Mouse (Mus musculus): ENCODE measurements at regions not wholly inside any gene's neighbourhood (a gene's known extent, or its start where the extent isn't known, plus 50 kb on each side); places are given as distances from the start of the nearest gene placed in this dataset.

DNA sequence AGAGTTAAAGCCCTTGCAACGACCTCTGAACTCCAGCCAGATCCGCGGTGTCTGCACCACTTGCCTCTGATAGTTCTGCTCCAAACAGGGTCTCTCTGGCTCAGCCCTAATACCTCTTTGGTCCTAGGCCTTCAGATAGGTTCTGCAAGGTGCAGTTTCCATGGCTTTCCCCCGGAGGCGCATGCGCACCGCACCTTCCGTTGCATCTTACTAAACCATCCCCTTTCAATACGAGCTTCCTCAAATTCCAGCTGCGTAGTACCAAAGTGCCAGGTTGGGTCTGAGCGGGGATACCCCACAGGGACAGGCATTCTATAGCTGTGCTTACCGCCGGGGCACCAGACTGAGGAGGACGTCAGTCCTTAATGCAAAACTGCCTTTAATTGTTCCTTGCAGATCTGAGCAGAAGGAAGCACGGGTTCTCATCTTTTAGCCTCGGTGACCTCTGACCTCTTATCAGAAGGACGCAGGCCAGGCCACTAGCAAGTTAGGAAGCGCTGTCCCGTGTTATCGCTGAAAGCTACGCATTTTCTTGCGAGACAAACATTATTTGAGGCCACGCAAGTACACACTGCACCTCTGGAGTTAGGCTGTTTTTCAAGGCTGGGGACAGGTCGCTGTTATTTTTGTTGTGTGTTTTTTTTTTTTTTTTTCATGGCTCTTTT lies 464.6 kb downstream of the Vrk1 start:
- no peak for DNase-seq
- intact Hi-C loops (cut with DNase I; ENCODE audit: low total_unique reads) = no loop called here

DNA sequence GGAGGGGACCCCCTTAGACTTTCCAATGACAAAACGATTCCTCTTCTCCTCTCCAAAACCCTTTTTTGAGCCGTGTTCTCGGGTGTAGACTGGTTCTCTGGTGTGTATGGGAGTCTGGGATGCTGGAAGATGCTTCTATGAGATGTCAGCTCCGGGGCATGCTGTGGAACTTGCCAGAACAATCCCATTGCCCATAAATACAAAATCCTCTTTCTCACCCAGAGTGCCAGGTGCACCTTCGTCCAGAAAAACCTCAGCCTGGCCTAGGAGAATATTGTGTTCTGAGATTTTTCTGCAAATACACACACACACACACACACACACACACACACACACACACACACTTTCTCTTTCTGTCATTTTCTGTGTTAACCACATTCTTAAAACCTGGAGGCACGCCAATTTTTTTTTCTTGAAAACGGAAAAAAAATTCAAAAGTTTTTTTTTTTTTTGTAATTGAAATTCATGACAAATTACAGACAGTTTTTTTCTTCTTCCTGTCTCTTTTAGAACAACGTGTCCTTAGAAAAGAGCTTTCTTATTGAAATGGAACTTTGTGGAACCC lies 465.5 kb downstream of the Vrk1 start:
- no peak for DNase-seq
- intact Hi-C loops (cut with DNase I; ENCODE audit: low total_unique reads) = no loop called here

DNA sequence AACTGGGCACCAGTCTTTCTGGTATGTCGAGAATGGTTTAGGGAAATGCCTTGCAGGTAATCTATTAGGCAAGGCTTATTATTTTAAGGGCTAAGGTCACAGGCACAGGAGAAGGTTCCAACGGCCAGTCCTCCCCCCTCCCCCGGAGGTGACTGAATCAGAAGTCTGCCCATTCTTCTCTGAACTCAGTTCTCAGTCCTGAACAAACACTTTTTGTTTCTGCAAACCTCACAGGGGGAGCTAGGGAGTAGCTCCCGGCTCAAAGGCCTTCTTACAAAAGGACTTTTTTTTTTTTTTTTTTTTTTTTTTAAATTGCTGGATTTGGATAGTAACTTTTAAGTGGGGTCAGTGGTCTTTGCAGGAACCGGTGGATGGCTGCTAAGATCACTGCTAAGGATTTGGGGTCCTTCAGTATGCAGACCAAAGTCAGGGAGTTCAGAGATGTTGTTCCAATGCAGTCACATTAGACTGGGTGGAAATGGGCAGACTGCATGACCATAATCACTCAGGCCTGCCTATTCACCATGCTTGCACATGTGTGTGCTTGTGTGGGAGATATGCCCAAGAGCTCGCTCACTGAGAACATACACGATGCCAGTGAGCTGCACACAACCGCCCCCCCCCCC lies 467.1 kb downstream of the Vrk1 start:
- no peak for DNase-seq
- intact Hi-C loops (cut with DNase I; ENCODE audit: low total_unique reads) = no loop called here

DNA sequence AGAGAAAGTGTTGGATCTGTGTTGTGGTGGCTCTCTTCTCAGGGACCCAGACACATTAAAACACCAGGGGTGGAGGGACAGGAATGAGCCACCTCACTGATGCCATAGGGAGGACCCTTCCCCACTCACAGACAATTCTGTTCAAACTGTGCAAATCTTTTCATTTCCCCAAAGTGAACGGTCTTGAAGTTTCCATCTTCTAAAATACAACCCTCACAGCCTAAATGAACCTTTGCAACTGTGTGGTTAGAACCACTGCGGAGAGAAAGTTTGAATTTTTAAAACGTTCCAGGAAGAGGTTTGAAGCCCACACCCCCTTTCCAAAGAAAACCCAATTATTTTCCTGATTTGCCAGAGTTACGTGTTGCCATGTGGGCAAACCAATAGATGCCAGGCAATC lies 467.7 kb downstream of the Vrk1 start:
- intact Hi-C loops (cut with DNase I; ENCODE audit: low total_unique reads) = no loop called here
- no peak for DNase-seq

DNA sequence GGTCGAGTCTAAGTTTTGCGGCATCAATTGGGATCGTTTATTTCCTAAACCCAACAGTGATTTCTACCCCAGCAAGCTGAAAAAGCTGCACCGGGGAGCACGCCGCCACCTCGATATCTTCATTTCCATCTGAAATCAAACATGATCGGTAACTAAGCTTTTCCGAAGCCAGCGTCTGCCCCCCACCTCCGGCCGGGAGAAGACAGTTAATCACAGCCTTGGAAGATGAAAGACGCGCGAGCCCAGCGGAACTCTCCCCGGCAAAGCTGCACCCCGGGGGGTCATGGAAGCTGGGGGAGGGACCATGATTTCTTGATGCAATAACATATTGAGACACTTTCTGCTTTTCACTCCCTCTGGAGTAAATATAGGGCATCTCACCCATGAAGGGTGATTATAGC lies 468.4 kb downstream of the Vrk1 start:
- DNase-seq = no peak
- intact Hi-C loops (cut with DNase I; ENCODE audit: low total_unique reads) = no loop called here

DNA sequence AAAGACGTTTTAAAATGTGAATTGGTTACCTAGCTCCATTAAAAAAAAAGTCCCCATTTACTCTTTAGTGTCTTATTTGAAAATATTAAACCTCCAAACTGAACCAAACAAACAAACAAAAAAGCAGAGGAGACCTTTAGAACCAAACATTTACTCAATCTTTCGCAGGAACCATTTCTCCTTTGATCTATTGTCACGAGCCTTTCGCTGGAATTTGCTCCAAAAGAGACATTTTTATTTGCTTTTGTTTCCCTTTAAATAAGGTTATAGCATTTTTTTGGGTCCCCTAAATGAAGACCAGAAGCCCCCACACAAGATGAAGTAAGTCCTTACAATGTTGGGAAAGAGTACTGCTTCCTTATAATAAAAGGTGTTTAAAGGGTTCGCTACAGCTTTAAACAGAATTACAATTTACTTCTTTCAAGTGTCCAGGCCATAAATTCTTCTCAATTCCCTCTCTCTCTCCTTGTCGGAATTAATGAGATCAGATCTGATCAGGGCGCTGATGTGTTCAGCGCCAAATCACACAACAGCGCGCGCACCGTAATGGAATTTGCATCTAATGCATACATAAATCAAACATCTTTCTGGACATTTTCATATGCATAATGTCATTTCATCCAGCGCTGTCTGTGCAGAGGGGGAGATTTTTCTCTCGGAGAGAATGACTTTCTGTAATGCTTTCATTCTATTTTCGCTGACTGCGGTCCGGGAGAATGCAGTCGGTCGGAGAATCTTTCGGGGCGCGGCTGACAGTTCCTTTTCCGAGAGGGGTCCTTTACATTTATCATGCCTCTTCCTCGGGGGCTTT lies 469.2 kb downstream of the Vrk1 start:
- intact Hi-C loops (cut with DNase I; ENCODE audit: low total_unique reads) = no loop called here
- no peak for DNase-seq

DNA sequence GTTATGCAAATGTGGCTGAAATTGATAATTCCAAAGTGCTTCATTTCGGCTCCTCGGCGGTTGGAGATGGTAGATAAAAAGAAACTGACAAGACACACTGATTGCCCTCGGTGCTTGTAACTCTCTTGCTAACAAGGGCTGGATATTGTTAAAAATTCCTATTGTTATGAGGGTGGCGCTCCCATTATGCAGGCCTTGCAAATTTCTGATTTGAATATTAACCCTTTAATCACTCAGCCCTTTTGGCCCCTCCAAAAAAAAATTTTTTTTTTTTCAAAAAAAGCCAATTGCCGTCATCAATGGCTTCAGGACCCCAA lies 469.8 kb downstream of the Vrk1 start:
- DNase-seq = no peak
- intact Hi-C loops (cut with DNase I; ENCODE audit: low total_unique reads) = no loop called here

DNA sequence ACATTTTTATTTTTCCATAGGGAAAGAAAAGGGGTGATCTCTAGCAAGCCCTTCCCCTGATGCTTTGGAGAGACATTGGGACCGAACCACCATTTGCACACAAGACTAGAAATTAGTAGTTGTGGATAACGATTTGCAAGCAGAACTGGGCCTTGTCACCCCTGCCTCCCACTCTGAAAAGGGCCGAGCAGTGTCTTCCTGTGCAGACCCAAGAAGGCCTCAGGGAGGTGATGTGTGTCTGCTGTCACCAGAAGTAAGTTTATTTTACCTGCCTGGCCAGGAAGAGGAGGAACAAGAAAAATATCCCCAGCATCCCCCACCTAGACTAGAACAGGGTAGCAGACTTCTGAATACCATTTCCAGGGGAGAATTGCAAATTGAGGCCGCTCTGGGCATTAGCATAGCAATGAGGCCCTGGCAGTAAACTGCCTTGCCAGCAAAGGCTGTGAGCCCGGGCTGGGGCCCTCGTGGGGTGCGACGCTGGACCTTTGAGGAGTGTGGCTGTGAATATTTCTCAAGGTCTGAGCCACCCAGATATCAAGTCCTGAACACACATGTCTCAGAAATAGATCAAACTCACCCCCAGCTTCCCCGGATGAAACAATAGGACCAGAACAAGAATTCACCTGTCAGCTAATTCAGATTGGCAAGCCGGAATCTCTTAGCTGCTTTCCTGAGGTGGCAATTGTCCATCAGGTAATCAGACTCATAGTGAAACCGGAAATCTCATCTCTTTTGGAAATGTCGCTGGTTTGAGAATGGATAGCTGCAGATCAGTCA lies 470.4 kb downstream of the Vrk1 start:
- DNase-seq = no peak
- intact Hi-C loops (cut with DNase I; ENCODE audit: low total_unique reads) = no loop called here

DNA sequence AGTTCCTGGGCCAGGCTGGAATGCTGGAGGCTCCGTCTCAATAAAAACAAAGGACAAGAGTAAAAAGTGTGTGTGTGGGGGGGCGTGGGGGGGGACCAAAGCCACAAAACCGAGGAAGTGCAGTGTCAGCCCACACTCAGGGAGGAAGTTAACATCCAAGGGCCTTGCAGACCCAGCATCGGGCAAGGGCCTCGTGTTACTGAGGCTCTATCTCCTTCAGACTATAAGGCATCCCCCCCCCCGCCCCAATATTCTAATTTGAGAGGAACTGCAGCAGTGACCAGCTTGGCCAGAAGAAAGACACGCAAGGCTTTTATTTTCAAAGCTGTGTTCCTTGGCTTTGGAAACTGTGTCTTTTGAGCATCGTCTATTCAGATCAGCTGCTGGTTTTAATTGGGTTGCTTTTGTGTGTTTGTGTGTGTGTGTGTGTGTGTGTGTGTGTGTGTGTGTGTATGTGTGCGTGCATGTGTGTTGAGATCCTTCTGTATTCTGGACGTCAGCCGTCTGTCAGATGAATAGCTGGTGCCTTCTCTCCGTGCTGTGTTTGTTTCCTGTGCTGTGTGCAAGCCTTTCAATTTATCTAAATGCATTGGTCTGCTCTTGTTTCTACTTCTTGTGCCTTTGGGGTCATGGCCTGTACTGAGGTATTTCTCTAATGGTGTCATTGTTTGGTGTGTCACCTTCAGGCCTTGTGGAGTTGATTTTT lies 491.7 kb downstream of the Vrk1 start:
- intact Hi-C loops (cut with DNase I; ENCODE audit: low total_unique reads) = no loop called here
- DNase-seq = no peak

DNA sequence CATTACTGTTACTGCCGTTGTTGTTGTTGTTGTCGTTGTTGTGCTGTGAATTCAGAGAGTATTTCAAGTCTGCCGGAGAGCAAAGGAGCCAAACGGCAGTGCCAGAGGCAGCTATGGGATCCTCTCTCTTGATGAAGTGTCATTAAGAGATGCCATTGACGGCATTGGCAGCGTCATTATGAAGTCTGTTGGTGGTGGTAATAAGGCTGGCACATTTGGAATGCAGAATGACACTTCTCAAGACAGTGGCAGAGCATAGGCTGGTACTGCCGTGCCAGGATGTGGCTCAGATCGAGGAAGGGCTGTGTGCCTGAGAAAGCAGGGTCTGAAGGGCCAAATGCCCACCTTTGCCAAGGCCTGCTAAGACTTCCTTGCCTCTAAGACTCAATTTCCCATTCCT lies 494.3 kb downstream of the Vrk1 start:
- DNase-seq = no peak
- intact Hi-C loops (cut with DNase I; ENCODE audit: low total_unique reads) = no loop called here

DNA sequence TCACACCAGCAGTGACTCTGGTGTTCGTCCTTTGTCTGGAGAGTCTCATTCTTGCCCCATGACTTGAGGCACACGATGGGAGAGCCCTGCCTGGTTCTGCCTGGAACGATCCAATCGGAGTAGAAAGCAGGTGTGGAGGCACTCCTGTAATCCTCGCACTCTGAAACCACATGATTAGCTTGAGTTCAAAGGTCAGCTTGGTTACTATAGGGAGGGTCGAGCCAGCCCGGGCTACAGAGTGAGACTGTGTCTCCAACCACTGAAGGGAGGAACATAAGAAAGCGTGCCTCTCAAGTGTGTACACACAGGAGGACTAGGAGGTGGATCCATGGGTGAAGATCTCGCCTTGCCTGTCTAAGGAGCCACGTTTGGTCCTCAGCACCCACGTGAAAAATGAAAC lies 504.0 kb downstream of the Vrk1 start:
- intact Hi-C loops (cut with DNase I; ENCODE audit: low total_unique reads) = no loop called here
- DNase-seq = no peak

DNA sequence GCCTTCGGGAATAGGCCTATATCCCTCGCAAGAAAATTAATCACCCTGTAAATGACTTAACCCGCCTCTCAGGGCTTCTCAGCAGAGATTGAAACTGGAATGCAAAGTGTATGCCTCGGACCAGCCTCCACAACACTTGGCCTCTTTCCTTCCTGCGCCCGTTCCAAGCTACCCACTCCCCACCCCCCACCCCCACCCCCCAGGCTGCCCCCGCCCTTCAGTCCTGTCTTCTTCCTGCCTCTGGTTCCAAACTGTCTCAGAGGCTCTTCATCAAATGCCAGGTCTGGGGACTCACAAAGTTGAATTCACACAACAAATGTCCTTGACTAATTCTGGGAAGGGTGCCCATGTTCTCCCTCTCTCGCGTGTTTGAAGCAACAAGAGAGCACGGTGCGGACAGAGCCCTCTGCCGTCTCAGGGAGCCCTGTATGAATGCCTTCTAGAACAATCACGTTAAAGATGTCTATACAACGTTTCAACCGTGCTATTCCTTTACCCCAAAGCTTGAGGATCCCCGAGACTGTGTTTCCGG lies 505.3 kb downstream of the Vrk1 start:
- no peak for DNase-seq
- intact Hi-C loops (cut with DNase I; ENCODE audit: low total_unique reads) = no loop called here

DNA sequence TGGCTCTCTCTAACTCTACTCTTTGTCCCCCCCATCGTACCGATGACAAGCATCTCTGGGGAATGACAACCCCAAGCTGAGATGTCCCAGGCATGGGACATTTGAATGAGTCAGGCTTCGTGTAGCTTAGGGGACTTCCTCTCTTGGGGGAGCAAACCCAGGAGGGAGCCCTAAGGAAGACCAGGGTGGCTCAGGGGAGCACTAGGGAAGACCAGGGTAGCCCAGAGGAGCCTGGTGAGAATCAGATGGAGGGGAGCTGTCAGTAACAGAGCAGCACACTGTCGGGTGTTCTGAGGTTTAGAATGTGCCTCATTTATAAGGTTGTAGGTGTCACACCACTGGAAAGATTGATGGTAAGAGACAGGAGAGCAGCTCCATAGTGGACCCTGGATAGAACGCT lies 509.1 kb downstream of the Vrk1 start:
- DNase-seq = no peak

DNA sequence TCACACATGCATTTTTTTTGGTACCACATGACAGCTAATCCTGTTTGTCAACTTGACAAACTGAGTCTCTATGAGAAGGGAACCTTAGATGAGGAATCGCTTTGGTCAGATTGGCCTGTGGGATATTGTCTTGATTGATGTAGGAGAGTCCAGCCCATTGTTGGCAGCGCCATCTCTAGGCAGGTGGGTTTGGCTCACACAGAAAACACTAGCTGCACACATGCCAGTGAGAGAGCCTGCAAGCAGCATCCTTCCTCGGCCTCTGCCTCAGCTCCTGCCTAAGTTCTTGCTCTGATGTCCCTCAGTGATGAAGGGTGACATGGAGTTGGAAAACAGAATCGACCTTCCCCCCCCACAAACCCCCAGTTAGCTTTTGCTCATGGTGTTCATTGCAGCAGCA lies 514.4 kb downstream of the Vrk1 start:
- no peak for DNase-seq
- intact Hi-C loops (cut with DNase I; ENCODE audit: low total_unique reads) = no loop called here

More for the DNA sequence above, 509.1 kb downstream of the Vrk1 start:
- intact Hi-C loops (cut with DNase I; ENCODE audit: low total_unique reads) = no loop called here

DNA sequence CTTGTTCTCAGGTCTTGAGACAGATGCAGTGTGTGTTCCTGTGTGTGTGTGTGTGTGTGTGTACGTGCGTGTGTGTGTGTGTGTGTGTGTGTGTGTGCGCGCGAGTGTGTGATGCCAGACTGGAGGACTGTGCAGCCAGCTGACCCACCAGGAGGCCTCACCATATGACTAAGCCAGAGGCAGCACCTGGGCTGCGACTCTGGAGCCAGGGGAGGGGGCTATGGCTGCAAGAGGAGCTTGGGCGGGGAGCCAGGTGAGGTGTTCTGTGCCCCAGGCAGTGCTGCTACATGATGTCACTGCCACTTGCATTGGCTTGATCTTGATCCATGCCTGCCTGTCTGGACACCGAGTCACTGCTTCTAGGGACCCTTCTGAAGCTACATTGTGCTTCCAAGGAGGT lies 517.1 kb downstream of the Vrk1 start:
- intact Hi-C loops (cut with DNase I; ENCODE audit: low total_unique reads) = no loop called here
- DNase-seq = no peak

DNA sequence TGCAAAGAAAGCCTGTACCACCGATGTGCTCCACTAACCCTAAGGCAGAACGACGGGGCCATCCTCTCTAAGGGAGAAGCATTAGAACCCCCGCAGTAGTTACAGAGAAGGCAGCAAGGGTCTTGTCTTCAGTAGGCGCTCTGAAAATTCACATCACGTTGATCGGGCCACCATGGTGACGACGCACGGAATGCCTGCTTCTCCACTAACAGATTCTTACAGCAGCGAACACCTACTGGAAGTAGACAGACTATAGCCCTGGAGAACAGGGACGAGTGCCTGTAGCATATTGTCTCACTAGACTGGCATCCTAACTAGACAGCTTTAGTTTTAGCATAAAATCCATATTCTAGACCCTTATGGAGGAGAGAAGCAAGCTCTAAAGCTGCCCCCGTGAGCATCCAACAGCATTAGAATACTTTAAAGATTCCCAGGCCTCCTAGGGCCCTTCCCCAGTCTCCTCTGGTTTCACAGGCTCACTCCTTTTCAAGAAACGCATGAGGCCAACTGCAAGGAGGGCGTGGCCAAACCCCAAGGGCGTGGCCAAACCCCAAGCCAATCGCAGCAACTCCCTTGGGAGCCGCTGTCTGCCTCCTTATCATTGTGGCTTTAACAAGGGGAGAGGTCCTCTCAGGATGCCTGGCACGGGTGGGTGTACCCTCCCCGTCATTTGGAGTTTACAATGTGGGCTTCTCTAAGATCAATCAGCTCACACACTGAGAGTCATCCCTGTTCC lies 517.8 kb downstream of the Vrk1 start:
- DNase-seq = no peak
- intact Hi-C loops (cut with DNase I; ENCODE audit: low total_unique reads) = no loop called here

DNA sequence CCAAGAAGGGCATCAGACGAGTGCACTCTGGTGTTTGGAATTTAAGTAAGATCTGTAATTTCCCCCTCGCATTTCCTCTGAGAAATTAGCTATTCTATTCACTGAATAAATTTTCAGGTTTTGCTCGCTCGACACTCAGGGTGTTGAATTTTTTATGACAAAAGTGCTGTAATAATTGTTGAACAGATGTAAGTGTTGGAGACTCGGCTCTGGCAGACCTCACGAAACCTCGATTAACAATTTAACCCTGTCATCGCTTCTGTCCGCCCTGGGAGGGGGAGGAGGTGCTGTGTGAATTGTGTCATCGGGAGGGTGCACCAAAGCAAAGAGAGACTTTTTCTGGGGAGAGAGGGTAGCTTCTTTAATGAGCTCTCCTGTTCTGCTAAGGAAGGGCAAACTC lies 518.5 kb downstream of the Vrk1 start:
- no peak for DNase-seq
- intact Hi-C loops (cut with DNase I; ENCODE audit: low total_unique reads) = no loop called here

DNA sequence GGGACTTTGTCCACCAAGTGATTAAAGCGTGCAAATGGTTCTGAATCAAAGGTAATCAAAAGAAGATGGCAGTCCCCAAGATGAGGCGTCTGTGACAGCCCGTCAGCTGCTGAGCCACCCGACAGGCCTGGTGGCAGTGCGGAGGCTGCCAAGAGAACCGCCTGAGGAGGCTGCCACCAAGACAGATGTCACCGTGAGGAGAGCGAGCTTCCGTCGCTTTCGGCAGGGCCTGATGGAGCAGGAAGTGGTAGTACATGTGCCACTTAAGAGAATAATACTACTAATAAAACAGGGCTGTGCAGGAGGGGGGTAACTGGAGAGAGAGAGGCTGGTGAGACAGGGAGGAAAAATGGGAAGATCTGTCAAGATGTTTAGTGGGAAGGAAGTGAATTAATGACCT lies 519.1 kb downstream of the Vrk1 start:
- DNase-seq = no peak
- intact Hi-C loops (cut with DNase I; ENCODE audit: low total_unique reads) = no loop called here

DNA sequence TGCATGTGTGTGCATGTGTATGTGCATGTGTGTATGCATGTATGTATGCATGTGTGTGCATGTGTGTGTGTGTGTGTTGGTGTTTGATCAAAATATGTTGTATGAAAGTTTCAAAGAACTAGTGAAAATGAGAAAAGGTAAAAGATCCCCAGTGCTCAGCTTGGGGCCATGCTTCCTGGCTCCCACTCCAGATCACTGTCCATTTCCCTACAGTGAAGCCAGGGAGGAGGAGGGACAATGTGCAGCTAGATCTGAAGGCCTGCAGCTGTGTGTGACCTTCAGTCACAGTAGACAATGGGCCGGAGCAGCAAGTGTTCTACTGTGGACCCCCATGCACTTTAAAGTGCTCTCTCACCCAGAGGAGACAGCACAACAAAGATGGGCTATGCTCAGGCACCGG lies 525.1 kb downstream of the Vrk1 start:
- intact Hi-C loops (cut with DNase I; ENCODE audit: low total_unique reads) = no loop called here
- DNase-seq = no peak

All from gastrocnemius, postnatal 14 days (tissue).